Mouse (Mus musculus) liver, postnatal 0 days (tissue): ENCODE measurements around the gene Bri3.

Source experiments
- CTCF ChIP-seq: sonication (generic); IDR thresholded peaks from 2 replicates; pipeline ENCODE4 v1.5.1; 2016; ENCODE audit warnings: antibody characterized with exemption, low read depth
- EP300 ChIP-seq: IDR thresholded peaks from 2 replicates; pipeline ENCODE4 v1.6.1; 2016; ENCODE audit warnings: antibody characterized with exemption, low read depth, mild to moderate bottlenecking

- TF ChIP-seq CTCF (no peak), EP300 (no peak)
Measured at GRCm38 (mm10) chr5:144271772-144272171, 27.5 kb downstream of the Bri3 start.
